Mouse (Mus musculus) T-helper 1 cell (primary cell): ENCODE measurements at regions not wholly inside any gene's neighbourhood (a gene's known extent, or its start where the extent isn't known, plus 50 kb on each side); places are given as distances from the start of the nearest gene placed in this dataset.
"Not testable (repeated sequence)": the region's sequence is repeated elsewhere in the genome, so short reads cannot be mapped to it uniquely, and the experiment has no call there.

Source experiments
- in situ Hi-C: fragments of 300-600 bp; cut with MboI, MseI; formaldehyde crosslinking; loops from one replicate; pipeline ENCODE4 v1.15.1; 2025; ENCODE audit warnings: high pct_unique_total_duplicates

- in situ Hi-C loops: no loop called here
These were observed 512.1 kb upstream of the Vrk2 start for GRCm38 (mm10) chr11:27105920-27106319.

- in situ Hi-C loops: no loop called here
These were observed 509.1 kb upstream of the Vrk2 start for GRCm38 (mm10) chr11:27102906-27103305.

- in situ Hi-C loops: no loop called here
These were observed 508.2 kb upstream of the Vrk2 start for GRCm38 (mm10) chr11:27102045-27102444.

GRCm38 (mm10) chr11:27096615-27097014 is 502.8 kb upstream of the Vrk2 start:
- in situ Hi-C loops: no loop called here

- in situ Hi-C loops: not testable (repeated sequence)
These were observed 501.7 kb upstream of the Vrk2 start for GRCm38 (mm10) chr11:27095460-27095859.

- in situ Hi-C loops: no loop called here
These were observed 492.7 kb upstream of the Vrk2 start for GRCm38 (mm10) chr11:27086516-27086915.

- in situ Hi-C loops: no loop called here
These were observed 487.4 kb upstream of the Vrk2 start for GRCm38 (mm10) chr11:27081188-27081587.

GRCm38 (mm10) chr11:27070381-27070780 is 476.6 kb upstream of the Vrk2 start:
- in situ Hi-C loops: no loop called here

- in situ Hi-C loops: no loop called here
These were observed 433.5 kb upstream of the Vrk2 start for GRCm38 (mm10) chr11:27027243-27027852.

GRCm38 (mm10) chr11:27025500-27025899 is 431.7 kb upstream of the Vrk2 start:
- in situ Hi-C loops: no loop called here

GRCm38 (mm10) chr11:26996292-26997099 is 402.7 kb upstream of the Vrk2 start:
- in situ Hi-C loops: no loop called here

- in situ Hi-C loops: no loop called here
These were observed 387.4 kb upstream of the Vrk2 start for GRCm38 (mm10) chr11:26981216-26981615.

GRCm38 (mm10) chr11:26972533-26973081 is 378.8 kb upstream of the Vrk2 start:
- in situ Hi-C loops: loop anchor here (25.0 kb wide), 2 partner anchors 460 to 760 kb away; partner anchors contain the start of gene 5730522E02Rik

GRCm38 (mm10) chr11:26971161-26971560 is 377.4 kb upstream of the Vrk2 start:
- in situ Hi-C loops: loop anchor here (25.0 kb wide), 2 partner anchors 459 to 759 kb away; partner anchors contain the start of gene 5730522E02Rik

GRCm38 (mm10) chr11:26967427-26967826 is 373.6 kb upstream of the Vrk2 start:
- in situ Hi-C loops: loop anchor here (25.0 kb wide), 2 partner anchors 455 to 755 kb away; partner anchors contain the start of gene 5730522E02Rik

GRCm38 (mm10) chr11:26962928-26963667 is 369.3 kb upstream of the Vrk2 start:
- in situ Hi-C loops: loop anchor here (25.0 kb wide), 2 partner anchors 451 to 751 kb away; partner anchors contain the start of gene 5730522E02Rik

- in situ Hi-C loops: loop anchor here (25.0 kb wide), 2 partner anchors 450 to 750 kb away; partner anchors contain the start of gene 5730522E02Rik
These were observed 368.5 kb upstream of the Vrk2 start for GRCm38 (mm10) chr11:26962040-26962927.

- in situ Hi-C loops: loop anchor here (25.0 kb wide), 2 partner anchors 449 to 749 kb away; partner anchors contain the start of gene 5730522E02Rik
These were observed 367.7 kb upstream of the Vrk2 start for GRCm38 (mm10) chr11:26961336-26961980.

- in situ Hi-C loops: loop anchor here (25.0 kb wide), 2 partner anchors 444 to 744 kb away; partner anchors contain the start of gene 5730522E02Rik
These were observed 362.4 kb upstream of the Vrk2 start for GRCm38 (mm10) chr11:26956153-26956552.

GRCm38 (mm10) chr11:26931766-26932165 is 338.0 kb upstream of the Vrk2 start:
- in situ Hi-C loops: no loop called here
